Mouse (Mus musculus): ENCODE results near the gene Catsperz. TPM values are rescaled to one million over a fixed set of nuclear protein-coding genes. Genes with fewer than 3 reads are reported as not detected.
A peak's percentile ranks its signal among the peaks of the same experiment; 100 is the strongest.

Catsperz gene
- polyA plus RNA-seq, 1 experiment from 2014 or later = 3.4 TPM

DNA sequence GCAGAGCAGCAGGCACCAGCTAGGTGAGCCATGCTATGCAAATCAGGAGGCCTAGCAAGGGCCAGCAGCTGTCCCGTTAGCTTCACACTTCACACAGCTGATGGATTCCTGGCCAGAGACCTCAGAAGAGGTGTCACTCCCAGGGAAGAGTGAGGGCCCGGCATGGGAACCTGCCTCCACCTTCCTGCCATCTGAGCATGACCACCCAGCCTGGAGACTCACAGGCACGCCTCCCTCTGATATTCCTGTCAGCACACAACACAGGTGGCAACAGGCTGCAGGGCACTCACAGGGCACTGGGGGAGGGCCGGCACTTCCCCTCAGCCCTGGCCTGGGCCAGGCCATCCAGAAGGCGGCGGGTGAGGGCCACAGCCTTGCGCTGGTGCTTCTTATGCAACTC, 30.2 kb upstream of the Catsperz start:
- H3K36me3 ChIP-seq = peaks cover 61% of the 10 kb centered on the region
- no peak overlapping the region for H3K4me2 ChIP-seq
- no peak overlapping the region for H3K4me3 ChIP-seq
- ATAC-seq (ENCODE audit: borderline replicate concordance, extremely low read depth, low FRiP score, low TSS enrichment) = no peak
- 77% methylated on average over 7 of the region's 7 CpGs for WGBS
- no peak overlapping the region for H3K27ac ChIP-seq
- H3K4me1 ChIP-seq = peaks cover 23% of the 10 kb centered on the region
- no peak overlapping the region for H3K9ac ChIP-seq
- H3K27me3 ChIP-seq = no peaks in the 10 kb centered on the region
- no peaks in the 10 kb centered on the region for H3K9me3 ChIP-seq

DNA sequence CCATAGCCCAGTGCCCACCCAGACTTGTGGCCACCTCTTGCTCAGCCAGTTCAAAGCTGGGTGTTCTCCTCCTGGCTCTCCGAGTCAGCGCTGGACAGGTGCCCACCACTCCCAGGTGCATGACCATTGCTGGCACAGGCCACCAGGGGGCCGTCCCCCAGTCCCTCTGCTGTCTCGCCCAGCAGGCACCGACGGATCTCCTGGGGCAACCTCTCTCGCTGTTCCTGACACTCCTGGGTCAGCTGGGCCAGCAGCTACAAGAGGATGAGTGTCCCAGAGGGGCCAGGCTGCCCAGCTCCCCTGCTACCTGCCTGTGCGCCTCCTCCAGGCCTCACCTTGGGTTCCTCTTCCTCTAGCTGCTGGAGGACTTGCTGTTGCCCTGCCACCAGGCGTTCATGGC, 28.9 kb upstream of the Catsperz start:
- no peak overlapping the region for H3K27ac ChIP-seq
- H3K36me3 ChIP-seq = peaks cover 48% of the 10 kb centered on the region
- no peak overlapping the region for H3K9ac ChIP-seq
- H3K4me3 ChIP-seq = no peak overlapping the region
- ATAC-seq (ENCODE audit: borderline replicate concordance, extremely low read depth, low FRiP score, low TSS enrichment) = no peak
- WGBS = 49% methylated on average over 9 of the region's 9 CpGs
- H3K27me3 ChIP-seq = no peaks in the 10 kb centered on the region
- peaks cover 30% of the 10 kb centered on the region for H3K4me1 ChIP-seq
- H3K9me3 ChIP-seq = no peaks in the 10 kb centered on the region
- no peak overlapping the region for H3K4me2 ChIP-seq

DNA sequence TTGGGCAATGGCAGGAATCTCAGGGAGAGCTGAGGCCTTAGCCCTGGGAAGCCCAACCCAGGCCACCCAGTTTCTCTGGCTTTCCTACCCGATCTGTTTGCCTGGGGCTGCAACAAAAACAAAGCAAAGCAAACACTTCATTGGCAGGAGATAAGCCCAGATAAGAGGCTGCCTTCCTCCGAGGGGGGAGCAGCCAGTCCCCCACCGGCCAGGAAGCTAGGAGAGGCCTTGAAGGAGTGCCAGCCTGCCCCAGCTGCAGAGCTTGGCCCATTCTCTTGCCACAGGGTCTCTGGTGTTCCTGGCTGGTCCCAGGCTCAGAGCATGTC, 27.5 kb upstream of the Catsperz start:
- 0 out of 2 replicates have a peak, but pooled peaks have one; percentile 2 for ATAC-seq (ENCODE audit: borderline replicate concordance, extremely low read depth, low FRiP score, low TSS enrichment)
- 2% methylated on average over 3 of the region's 3 CpGs for whole genome bisulfite sequencing
- Histone ChIP-seq H3K4me2 (peak overlapping the region; percentile 79), H3K4me1 (peaks cover 30% of the 10 kb centered on the region), H3K27ac (peak overlapping the region; percentile 98), H3K9ac (peak overlapping the region; percentile 68; the same call in 1 of the 2 replicates), H3K4me3 (peak overlapping the region; percentile 65), H3K36me3 (peaks cover 35% of the 10 kb centered on the region), H3K27me3 (no peaks in the 10 kb centered on the region), H3K9me3 (no peaks in the 10 kb centered on the region)

DNA sequence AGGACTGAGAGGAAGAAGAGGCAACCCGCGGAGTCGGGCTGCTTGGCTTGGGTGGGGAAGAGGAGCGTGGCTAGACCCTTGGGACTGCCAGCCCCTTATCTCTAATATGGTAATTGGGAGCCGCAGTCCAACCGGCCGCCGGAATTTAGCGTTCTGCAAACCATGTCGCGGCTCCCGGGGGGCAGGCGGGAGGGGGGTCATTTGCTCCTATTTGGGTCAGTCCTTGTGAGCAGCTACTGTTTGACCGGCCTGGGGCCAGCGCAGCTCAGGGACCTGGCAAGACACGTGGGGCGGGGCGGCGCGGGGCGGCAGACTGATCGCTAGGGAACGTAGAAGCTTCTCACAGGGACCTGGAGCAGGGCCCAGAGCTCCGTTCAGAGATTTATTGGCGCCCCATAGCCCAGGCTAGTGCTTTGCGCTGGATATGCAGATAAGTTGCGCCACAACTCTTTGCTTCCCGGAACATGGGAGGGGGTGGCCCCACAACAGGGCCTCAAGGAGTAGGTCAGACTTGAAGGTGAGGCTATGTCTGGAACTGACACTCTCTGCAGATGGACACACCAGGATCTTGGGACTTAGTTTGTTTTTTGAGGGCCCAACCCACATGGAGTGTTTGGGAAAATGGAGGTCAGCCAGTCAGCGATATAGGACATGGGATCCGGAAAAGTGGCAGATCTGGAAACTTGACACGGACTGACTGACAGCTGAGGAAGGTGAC, 27.0 kb upstream of the Catsperz start:
- Histone ChIP-seq H3K27me3 (no peaks in the 10 kb centered on the region), H3K27ac (peak overlapping the region; percentile 98), H3K9ac (peak overlapping the region; percentile 68), H3K36me3 (peaks cover 30% of the 10 kb centered on the region), H3K4me1 (peaks cover 30% of the 10 kb centered on the region), H3K4me2 (peak overlapping the region; percentile 79), H3K9me3 (no peaks in the 10 kb centered on the region), H3K4me3 (peak overlapping the region; percentile 65)
- 2% methylated on average over 31 of the region's 31 CpGs for WGBS
- peak; percentile 64 for ATAC-seq (ENCODE audit: borderline replicate concordance, extremely low read depth, low FRiP score, low TSS enrichment)

DNA sequence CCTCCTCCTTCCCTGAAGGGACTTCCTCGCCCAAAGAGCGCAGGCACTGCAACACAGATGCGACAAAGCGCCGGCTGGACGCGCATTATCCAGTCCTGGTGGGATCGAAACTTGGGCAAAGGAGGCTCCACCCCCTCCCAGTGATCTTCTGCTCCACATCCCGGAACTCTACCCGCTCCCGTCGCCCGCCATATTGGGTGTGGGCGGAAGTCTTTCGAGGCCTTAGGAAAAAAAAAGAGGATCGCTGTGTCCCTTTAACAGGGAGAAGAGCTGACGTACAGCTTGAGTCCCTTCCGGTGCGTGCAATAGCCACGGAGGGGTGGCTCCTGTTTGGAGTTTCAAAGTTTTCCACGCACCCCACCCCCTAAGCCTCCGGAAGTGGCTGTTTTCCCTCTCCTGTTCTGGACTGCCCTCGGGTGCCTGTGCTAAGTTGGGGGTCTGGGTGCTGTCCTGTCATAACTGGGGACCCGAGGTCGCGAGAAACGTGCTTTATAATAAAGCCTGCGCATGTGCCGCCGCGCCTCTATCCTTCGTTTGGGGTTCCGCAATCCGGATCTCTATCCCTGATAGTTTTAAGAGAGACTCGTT, 26.3 kb upstream of the Catsperz start:
- peak; percentile 76 for ATAC-seq (ENCODE audit: borderline replicate concordance, extremely low read depth, low FRiP score, low TSS enrichment)
- Histone ChIP-seq H3K27me3 (no peaks in the 10 kb centered on the region), H3K36me3 (peaks cover 26% of the 10 kb centered on the region), H3K4me2 (peak overlapping the region; percentile 79), H3K9me3 (no peaks in the 10 kb centered on the region), H3K27ac (peak overlapping the region; percentile 98), H3K4me1 (peaks cover 30% of the 10 kb centered on the region), H3K4me3 (peak overlapping the region; percentile 65), H3K9ac (peak overlapping the region; percentile 68)
- WGBS = 0% methylated on average over 35 of the region's 35 CpGs

DNA sequence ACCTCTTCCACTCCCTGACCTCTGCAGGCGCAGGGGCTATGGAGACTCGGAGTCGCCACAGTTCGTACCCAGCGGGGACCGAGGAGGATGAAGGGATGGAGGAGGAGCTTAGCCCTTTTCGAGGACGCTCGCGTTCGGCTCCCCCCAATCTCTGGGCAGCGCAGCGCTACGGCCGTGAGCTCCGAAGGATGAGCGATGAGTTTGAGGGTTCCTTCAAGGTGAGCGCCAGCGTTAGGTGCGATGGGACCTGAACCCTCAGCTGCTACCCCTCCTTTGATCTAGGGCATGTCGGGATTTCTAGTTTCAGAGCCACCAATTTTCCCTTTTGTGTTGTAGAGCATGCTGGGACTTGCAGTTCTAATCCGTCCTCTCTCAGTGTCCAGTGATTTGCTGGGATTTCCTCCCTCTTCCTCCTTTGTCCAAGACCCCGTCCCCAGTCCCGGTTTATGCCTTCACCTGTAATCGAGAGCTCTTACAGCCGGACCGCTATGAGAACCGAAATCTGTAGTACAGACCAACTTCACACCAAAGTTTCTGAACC, 25.5 kb upstream of the Catsperz start:
- Histone ChIP-seq H3K9me3 (no peaks in the 10 kb centered on the region), H3K27me3 (no peaks in the 10 kb centered on the region), H3K4me3 (peak overlapping the region; percentile 65), H3K36me3 (peaks cover 22% of the 10 kb centered on the region), H3K9ac (peak overlapping the region; percentile 68), H3K4me1 (peaks cover 30% of the 10 kb centered on the region), H3K27ac (peak overlapping the region; percentile 98), H3K4me2 (peak overlapping the region; percentile 79)
- WGBS = under 1% methylated on average over 28 of the region's 28 CpGs
- peak; percentile 31; the same call in 1 of the 2 replicates for ATAC-seq (ENCODE audit: borderline replicate concordance, extremely low read depth, low FRiP score, low TSS enrichment)

DNA sequence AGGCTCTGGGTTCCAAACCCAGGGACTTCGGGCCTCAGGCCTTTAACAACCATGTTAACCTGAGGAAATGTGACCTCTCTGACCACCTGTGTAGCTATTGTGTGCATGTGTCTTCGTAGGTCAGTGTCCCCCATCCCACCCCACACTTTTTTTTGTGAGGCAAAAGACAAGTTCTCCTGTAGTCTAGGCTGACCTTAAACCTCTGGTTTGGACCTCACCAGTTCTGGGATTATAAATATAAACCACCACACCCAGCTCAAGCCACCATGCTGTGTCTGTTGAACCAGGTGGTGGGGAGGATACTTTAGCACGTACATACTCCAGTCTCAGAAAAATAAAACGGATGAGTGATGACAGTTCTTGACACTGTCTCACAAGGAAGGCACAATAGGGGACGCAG, 24.8 kb upstream of the Catsperz start:
- H3K9me3 ChIP-seq = no peaks in the 10 kb centered on the region
- 51% methylated on average over 5 of the region's 5 CpGs for WGBS
- H3K27ac ChIP-seq = no peak overlapping the region
- peak overlapping the region; percentile 68 for H3K9ac ChIP-seq
- H3K4me2 ChIP-seq = peak overlapping the region; percentile 79
- H3K4me1 ChIP-seq = peaks cover 30% of the 10 kb centered on the region
- H3K36me3 ChIP-seq = peaks cover 15% of the 10 kb centered on the region
- no peak for ATAC-seq (ENCODE audit: borderline replicate concordance, extremely low read depth, low FRiP score, low TSS enrichment)
- H3K4me3 ChIP-seq = peak overlapping the region; percentile 65
- H3K27me3 ChIP-seq = no peaks in the 10 kb centered on the region

DNA sequence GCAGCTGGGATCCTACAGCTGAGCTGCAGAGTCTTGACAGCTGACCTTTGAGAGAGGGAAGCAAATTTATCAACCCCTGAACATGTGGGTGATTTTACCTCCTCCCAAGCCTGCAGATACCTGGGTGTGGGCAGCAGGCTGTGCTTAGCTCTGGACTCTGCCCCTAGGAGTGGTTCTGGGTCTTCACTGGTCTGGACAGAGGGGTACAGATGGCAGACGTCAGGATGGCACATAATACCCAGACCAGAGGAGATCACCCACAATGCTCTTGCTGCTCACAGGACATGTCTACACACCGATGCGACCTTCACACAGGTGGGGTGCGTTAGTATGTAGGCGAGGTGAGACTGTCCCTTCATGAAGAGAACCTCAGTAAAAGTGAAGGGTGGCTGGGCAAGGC, 24.4 kb upstream of the Catsperz start:
- ATAC-seq (ENCODE audit: borderline replicate concordance, extremely low read depth, low FRiP score, low TSS enrichment) = no peak
- H3K9ac ChIP-seq = no peak overlapping the region; the same call in 1 of the 2 replicates
- no peak overlapping the region for H3K27ac ChIP-seq
- peak overlapping the region; percentile 65; the same call in 1 of the 2 replicates for H3K4me3 ChIP-seq
- H3K36me3 ChIP-seq = peaks cover 11% of the 10 kb centered on the region
- H3K27me3 ChIP-seq = no peaks in the 10 kb centered on the region
- no peak overlapping the region for H3K4me2 ChIP-seq
- H3K9me3 ChIP-seq = no peaks in the 10 kb centered on the region
- H3K4me1 ChIP-seq = peaks cover 30% of the 10 kb centered on the region
- WGBS = 84% methylated on average over 5 of the region's 5 CpGs

DNA sequence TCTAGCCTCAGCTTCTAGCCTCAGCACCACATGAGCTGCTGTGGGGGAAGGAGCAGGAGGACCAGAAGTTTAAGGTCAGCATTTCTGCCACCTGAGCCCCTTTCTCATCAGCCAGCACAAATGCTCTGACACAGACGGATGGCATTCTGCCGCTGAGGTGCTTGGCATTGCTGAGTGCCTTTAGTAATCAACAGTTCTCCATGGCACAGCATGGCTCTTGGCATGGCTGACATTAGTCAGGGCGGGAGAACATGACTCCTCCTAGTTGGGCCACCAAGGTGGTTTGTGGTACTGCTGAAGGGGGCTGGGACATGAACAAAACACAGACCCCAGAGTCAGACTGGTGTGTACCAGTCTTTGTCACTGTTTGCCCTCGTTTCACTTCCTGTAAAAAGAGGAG, 23.0 kb upstream of the Catsperz start:
- ATAC-seq (ENCODE audit: borderline replicate concordance, extremely low read depth, low FRiP score, low TSS enrichment) = no peak
- no peak overlapping the region for H3K27ac ChIP-seq
- WGBS = 76% methylated on average over 4 of the region's 4 CpGs
- H3K9ac ChIP-seq = no peak overlapping the region
- no peaks in the 10 kb centered on the region for H3K27me3 ChIP-seq
- no peaks in the 10 kb centered on the region for H3K9me3 ChIP-seq
- H3K4me2 ChIP-seq = no peak overlapping the region
- H3K36me3 ChIP-seq = peaks cover 3% of the 10 kb centered on the region; the same call in 1 of the 2 replicates
- H3K4me3 ChIP-seq = no peak overlapping the region
- H3K4me1 ChIP-seq = peaks cover 26% of the 10 kb centered on the region

DNA sequence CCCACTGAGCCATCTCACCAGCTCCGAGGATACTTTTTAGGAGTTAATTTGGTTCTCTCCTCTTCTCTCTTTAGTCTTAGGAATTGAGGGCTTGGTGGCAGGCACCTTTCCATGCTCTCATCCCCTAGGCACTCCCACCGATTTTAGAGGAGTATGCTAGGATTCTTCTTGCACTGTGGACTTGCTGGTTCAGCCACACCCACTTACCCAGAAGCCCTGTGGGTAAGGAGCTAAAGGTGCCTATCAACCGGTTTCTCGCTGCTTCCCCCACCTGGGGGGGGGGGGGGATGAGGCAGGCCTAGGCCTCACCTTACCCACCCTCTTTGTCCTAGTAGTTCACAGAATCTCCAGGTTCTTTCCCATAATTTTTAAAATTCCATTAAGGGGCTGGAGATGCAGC, 22.6 kb upstream of the Catsperz start:
- Histone ChIP-seq H3K4me3 (no peak overlapping the region), H3K4me1 (peaks cover 26% of the 10 kb centered on the region), H3K4me2 (no peak overlapping the region), H3K36me3 (peaks cover 3% of the 10 kb centered on the region; the same call in 1 of the 2 replicates), H3K27me3 (no peaks in the 10 kb centered on the region), H3K9ac (no peak overlapping the region), H3K9me3 (no peaks in the 10 kb centered on the region), H3K27ac (no peak overlapping the region)
- WGBS = 56% methylated on average over 4 of the region's 4 CpGs
- no peak for ATAC-seq (ENCODE audit: borderline replicate concordance, extremely low read depth, low FRiP score, low TSS enrichment)

DNA sequence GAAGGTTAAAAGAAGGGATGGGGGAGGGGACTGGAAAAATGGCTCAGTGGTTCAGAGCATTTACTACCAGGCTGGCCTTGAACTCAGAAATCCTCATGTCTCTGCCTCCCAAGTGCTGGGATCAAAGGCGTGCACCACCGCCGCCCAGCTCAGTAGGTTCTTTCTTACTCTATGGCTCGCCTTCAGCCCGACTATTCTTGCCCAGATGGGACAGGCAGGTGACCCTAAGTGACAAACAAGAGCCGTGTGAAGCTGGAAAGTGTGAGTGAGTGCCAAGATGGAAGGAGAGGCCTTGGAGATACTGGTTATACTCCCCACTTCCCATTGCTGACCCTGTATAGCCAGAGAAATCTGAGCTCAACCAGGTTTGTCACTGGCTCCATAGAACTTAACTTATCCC, 18.5 kb upstream of the Catsperz start:
- H3K27ac ChIP-seq = no peak overlapping the region
- ATAC-seq (ENCODE audit: borderline replicate concordance, extremely low read depth, low FRiP score, low TSS enrichment) = no peak
- WGBS = 92% methylated on average over 6 of the region's 6 CpGs
- no peak overlapping the region for H3K4me2 ChIP-seq
- H3K9me3 ChIP-seq = no peaks in the 10 kb centered on the region
- no peaks in the 10 kb centered on the region for H3K27me3 ChIP-seq
- H3K4me1 ChIP-seq = peaks cover 24% of the 10 kb centered on the region
- no peak overlapping the region for H3K9ac ChIP-seq
- H3K4me3 ChIP-seq = no peak overlapping the region
- H3K36me3 ChIP-seq = peaks cover 3% of the 10 kb centered on the region; the same call in 1 of the 2 replicates

DNA sequence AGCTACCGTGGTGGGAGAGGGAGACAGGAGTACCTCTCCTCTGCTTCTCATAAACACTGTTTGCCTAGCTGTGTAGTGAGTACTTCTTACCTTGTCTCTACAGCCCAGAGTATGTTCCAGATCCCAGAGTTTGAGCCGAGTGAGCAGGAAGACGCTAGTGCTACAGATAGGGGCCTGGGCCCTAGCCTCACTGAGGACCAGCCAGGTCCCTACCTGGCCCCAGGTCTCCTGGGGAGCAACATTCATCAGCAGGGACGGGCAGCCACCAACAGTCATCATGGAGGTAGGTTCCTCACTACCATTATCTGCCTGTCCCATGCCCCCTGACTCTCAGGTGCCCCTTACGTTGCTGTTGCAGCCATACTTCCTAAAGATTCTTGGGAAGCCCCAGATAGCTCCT, 17.6 kb upstream of the Catsperz start:
- H3K4me2 ChIP-seq = peak overlapping the region; percentile 98
- peak; percentile 1; the same call in 1 of the 2 replicates for ATAC-seq (ENCODE audit: borderline replicate concordance, extremely low read depth, low FRiP score, low TSS enrichment)
- H3K27me3 ChIP-seq = no peaks in the 10 kb centered on the region
- peak overlapping the region; percentile 75 for H3K4me3 ChIP-seq
- WGBS = 25% methylated on average over 5 of the region's 5 CpGs
- H3K9me3 ChIP-seq = no peaks in the 10 kb centered on the region
- H3K27ac ChIP-seq = peak overlapping the region; percentile 94
- peak overlapping the region; percentile 91 for H3K9ac ChIP-seq
- peaks cover 24% of the 10 kb centered on the region for H3K4me1 ChIP-seq
- peaks cover 3% of the 10 kb centered on the region; the same call in 1 of the 2 replicates for H3K36me3 ChIP-seq

Measured in lung, embryonic 15.5 days (tissue).